Mouse (Mus musculus) heart, adult 18-20 months (tissue): ENCODE measurements around the gene Tsks. TPM values are rescaled to one million over a fixed set of nuclear protein-coding genes. Genes with fewer than 3 reads are reported as not detected.

Experiments
- total RNA-seq, 2 experiments: library from RNA; stranded (reverse); gene quantifications; 2 replicates each; pipeline ENCODE4 v1.2.3; 2021

Tsks gene
- total RNA-seq, 2 experiments from 2014 or later, result not detected

Other genes with a start within 250 kb of the Tsks start
- not detected for gene Izumo2, start 234.5 kb upstream of the Tsks start, total RNA-seq
- 10 to 100 TPM; 23.9 to 30.9 TPM for gene Vrk3, start 194.8 kb upstream of the Tsks start, total RNA-seq
- not detected for gene Zfp473, start 192.2 kb upstream of the Tsks start, total RNA-seq
- 10 to 100 TPM; 25.4 to 26.0 TPM for gene Nup62, start 127.1 kb upstream of the Tsks start, total RNA-seq
- 1 to 10 TPM in 1 of 2 experiments, under 1 TPM in 1; 0.62 to 4.8 TPM for gene Il4i1, start 126.8 kb upstream of the Tsks start, total RNA-seq
- 10 to 100 TPM; 60.2 to 62.7 TPM for gene Atf5, start 126.5 kb upstream of the Tsks start, total RNA-seq
- gene Akt1s1, start 94.2 kb upstream of the Tsks start, total RNA-seq, result 10 to 100 TPM; 65.1 to 67.1 TPM
- 10 to 100 TPM; 36.7 to 57.6 TPM for gene Tbc1d17, start 94.1 kb upstream of the Tsks start, total RNA-seq
- 10 to 100 TPM; 16.5 to 19.4 TPM for gene Pnkp, start 86.1 kb upstream of the Tsks start, total RNA-seq
- gene Ptov1, start 73.4 kb upstream of the Tsks start, total RNA-seq, result 100 to 1,000 TPM; 173 to 184 TPM
- 10 to 100 TPM; 75.9 to 79.8 TPM for gene Med25, start 50.5 kb upstream of the Tsks start, total RNA-seq
- 10 to 100 TPM; 15.4 to 16.8 TPM for gene Fuz, start 47.1 kb upstream of the Tsks start, total RNA-seq
- gene Ap2a1, start 13.7 kb upstream of the Tsks start, total RNA-seq, result 10 to 100 TPM; 59.2 to 67.9 TPM
- gene Cpt1c, start 31.6 kb downstream of the Tsks start, total RNA-seq, result 1 to 10 TPM; 1.8 to 2.0 TPM
- 100 to 1,000 TPM in 1 of 2 experiments, 10 to 100 TPM in 1; 90.3 to 110 TPM for gene Prmt1, start 43.4 kb downstream of the Tsks start, total RNA-seq
- 10 to 100 TPM; 21.3 to 29.5 TPM for gene Irf3, start 54.4 kb downstream of the Tsks start, total RNA-seq
- 1 to 10 TPM; 8.1 to 9.7 TPM for gene Bcl2l12, start 55.5 kb downstream of the Tsks start, total RNA-seq
- gene Scaf1, start 73.2 kb downstream of the Tsks start, total RNA-seq, result 10 to 100 TPM; 45.1 to 46.0 TPM
- gene Rras, start 74.8 kb downstream of the Tsks start, total RNA-seq, result 10 to 100 TPM; 43.9 to 47.7 TPM
- gene Prr12, start 109.7 kb downstream of the Tsks start, total RNA-seq, result 10 to 100 TPM; 21.5 to 21.9 TPM
- 10 to 100 TPM; 29.6 to 35.2 TPM for gene Nosip, start 119.2 kb downstream of the Tsks start, total RNA-seq
- gene Prrg2, start 119.5 kb downstream of the Tsks start, total RNA-seq, result 1 to 10 TPM; 7.8 TPM
- 10 to 100 TPM; 20.0 to 20.7 TPM for gene Rcn3, start 149.0 kb downstream of the Tsks start, total RNA-seq
- 10 to 100 TPM; 60.3 to 66.8 TPM for gene Fcgrt, start 160.6 kb downstream of the Tsks start, total RNA-seq
- 100 to 1,000 TPM; 512 to 646 TPM for gene Rps11, start 181.2 kb downstream of the Tsks start, total RNA-seq
- 100 to 1,000 TPM; 714 to 715 TPM for gene Rpl13a, start 185.6 kb downstream of the Tsks start, total RNA-seq
- under 1 TPM; 0.26 to 0.47 TPM for gene Gm45713, start 193.0 kb downstream of the Tsks start, total RNA-seq
- gene Flt3l, start 193.2 kb downstream of the Tsks start, total RNA-seq, result 1 to 10 TPM; 2.7 to 5.3 TPM
- gene Pih1d1, start 211.1 kb downstream of the Tsks start, total RNA-seq, result 10 to 100 TPM; 35.5 to 42.7 TPM
- 10 to 100 TPM; 21.5 to 26.8 TPM for gene Aldh16a1, start 211.4 kb downstream of the Tsks start, total RNA-seq
- 10 to 100 TPM; 29.7 to 32.4 TPM for gene Slc17a7, start 220.7 kb downstream of the Tsks start, total RNA-seq
- not detected for gene Gfy, start 236.4 kb downstream of the Tsks start, total RNA-seq
- not detected for gene Pth2, start 237.8 kb downstream of the Tsks start, total RNA-seq